Mouse (Mus musculus) embryonic fibroblast, embryonic 13.5 days (primary cell): Measurements from ENCODE around the gene Epb41l5.

ENCODE experiments used
- CTCF ChIP-seq: IDR thresholded peaks from 2 replicates; pipeline ENCODE4 v1.5.1; 2011; ENCODE audit warnings: mild to moderate bottlenecking, control low read depth, low read length, moderate library complexity, borderline replicate concordance; ENCODE audit not compliant: insufficient read depth
- POLR2A ChIP-seq: IDR thresholded peaks from 2 replicates; pipeline ENCODE4 v1.6.1; 2011; ENCODE audit warnings: low read depth, mild to moderate bottlenecking, control low read depth, low read length, moderate library complexity

DNA sequence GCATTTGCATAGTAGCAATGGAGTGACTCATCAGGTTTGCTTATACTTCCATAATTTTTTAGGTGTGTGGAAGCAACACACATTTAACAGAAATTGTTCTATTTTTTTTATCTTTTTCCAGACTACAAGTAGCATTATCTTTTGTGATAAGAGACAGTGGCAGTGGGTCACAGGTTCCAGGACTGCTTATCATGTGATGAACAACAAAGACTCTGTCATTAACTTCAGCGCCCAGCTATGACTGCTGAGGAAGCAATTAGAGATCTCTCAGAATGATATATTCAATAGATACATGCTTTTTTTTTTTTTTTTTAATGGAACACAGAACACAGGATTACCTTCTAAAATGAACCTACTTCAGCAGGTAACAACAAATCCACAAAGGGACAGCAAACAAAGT is 18.4 kb downstream of the Epb41l5 start:
- TF ChIP-seq POLR2A (no peak), CTCF (no peak)
